Mouse (Mus musculus): ENCODE data around the gene Tpcn2. TPM values are rescaled to one million over a fixed set of nuclear protein-coding genes. Genes with fewer than 3 reads are reported as not detected.

The Tpcn2 gene
- total and polyA plus RNA-seq, 3 experiments: 3.7 to 7.3 (median 7.2) TPM

DNA sequence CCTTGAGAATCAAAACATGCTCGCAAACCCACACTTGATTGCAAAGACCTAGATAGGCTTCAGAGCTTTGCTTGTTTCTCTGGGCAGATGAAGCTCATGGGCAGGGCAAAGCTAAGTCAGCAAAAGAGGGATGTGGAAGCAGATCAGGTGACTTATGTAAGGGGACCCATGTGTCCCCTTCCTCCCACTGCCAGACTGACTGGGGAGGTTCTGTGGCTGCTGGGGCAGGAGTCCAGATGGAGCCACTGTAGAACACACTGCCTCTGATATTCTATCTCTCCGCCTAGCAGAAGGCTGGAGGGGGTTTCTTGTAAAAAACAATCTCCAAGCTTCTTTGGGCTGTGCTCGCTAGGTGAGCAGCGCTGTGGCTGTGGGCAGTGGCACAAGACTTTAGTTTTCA, 128.1 kb downstream of the Tpcn2 start:
- Histone ChIP-seq H3K9me3 (replicated peaks; ENCODE audit: low read length) (no peaks in the 10 kb centered on the region), H3K9ac (ENCODE audit: insufficient read depth, low read depth) (no peak overlapping the region), H3K4me3 (replicated peaks in 1 of 3; ENCODE audit: low read depth in 2 of 3, low read length in 2 of 3, poor library complexity in 1 of 3) (no peak overlapping the region), H3K4me1 (ENCODE audit: control insufficient read depth in 1 of 2, insufficient read depth in 2 of 2) (no peaks in the 10 kb centered on the region), H3K4me2 (ENCODE audit: insufficient read depth, low read depth, poor library complexity, severe bottlenecking) (no peak overlapping the region), H3K36me3 (replicated peaks in 1 of 2; ENCODE audit: control insufficient read depth in 1 of 2, insufficient read depth in 1 of 2, low read length in 1 of 2) (no peaks in the 10 kb centered on the region), H3K79me2 (replicated peaks; ENCODE audit: control insufficient read depth, extremely low read depth, insufficient read depth, poor library complexity, severe bottlenecking) (no peaks in the 10 kb centered on the region), H3K27ac (ENCODE audit: insufficient read depth, low read depth) (no peak overlapping the region), H3K27me3 (replicated peaks) (peaks cover 82% of the 10 kb centered on the region)
- dilution Hi-C loops (cut with MboI; ENCODE audit: extremely low pct_ligation_motif_present, extremely low pct_unique_long_range_greater_than_20kb, low sequenced_read_pairs): no loop called here
- no peak for DNase-seq (ENCODE audit: extremely low read depth)
- no peak for TF ChIP-seq MAX (IDR thresholded peaks at IDR 0.05; ENCODE audit: low read length)
- TF ChIP-seq USF2 (conservative IDR thresholded peaks at IDR 0.05; ENCODE audit: low read depth, low read length): no peak
- no peak for TF ChIP-seq RCOR1 (conservative IDR thresholded peaks at IDR 0.05; ENCODE audit: low read depth, low read length)
- no peak for TF ChIP-seq SMC3 (IDR thresholded peaks at IDR 0.05; ENCODE audit: low read depth, low read length)
- no peak for TF ChIP-seq MXI1 (IDR thresholded peaks at IDR 0.05; ENCODE audit: low read depth, low read length)
- TF ChIP-seq KAT2A (IDR thresholded peaks at IDR 0.05; ENCODE audit: insufficient replicate concordance, low read length): no peak
- no peak for TF ChIP-seq ZC3H11A (IDR thresholded peaks at IDR 0.05; ENCODE audit: low read depth, low read length)
- no peak for TF ChIP-seq ETS1 (conservative IDR thresholded peaks at IDR 0.05; ENCODE audit: low read depth, low read length)
- no peak for TF ChIP-seq SIN3A (IDR thresholded peaks at IDR 0.05; ENCODE audit: low read length)
- in situ Hi-C loops (cut with MboI; ENCODE audit: low pct_ligation_motif_present, low pct_unique_long_range_greater_than_20kb, low sequenced_read_pairs): no loop called here

DNA sequence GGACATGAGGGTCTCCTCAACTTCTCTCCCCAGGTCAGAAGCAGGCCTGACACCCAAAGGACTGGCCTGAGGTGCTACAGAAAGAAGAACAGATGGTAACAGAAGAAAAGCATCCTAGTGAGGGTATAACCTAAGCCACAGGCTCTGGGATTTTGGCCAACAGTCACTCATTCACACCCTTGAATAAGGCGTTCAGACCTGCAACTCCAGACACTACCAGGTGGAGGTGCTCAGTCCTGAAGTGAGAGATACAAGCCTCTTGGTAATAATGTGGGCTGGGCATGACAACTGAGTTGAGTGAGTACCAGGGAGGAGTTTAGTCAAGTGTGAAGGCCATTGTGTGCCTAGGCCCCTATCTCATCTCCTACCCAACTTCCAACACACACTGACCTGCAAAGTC, 129.7 kb downstream of the Tpcn2 start:
- no peaks in the 10 kb centered on the region for H3K79me2 ChIP-seq (replicated peaks; ENCODE audit: control insufficient read depth, extremely low read depth, insufficient read depth, poor library complexity, severe bottlenecking)
- in situ Hi-C loops (cut with MboI; ENCODE audit: low pct_ligation_motif_present, low pct_unique_long_range_greater_than_20kb, low sequenced_read_pairs): no loop called here
- H3K4me3 ChIP-seq (replicated peaks in 1 of 3; ENCODE audit: low read depth in 2 of 3, low read length in 2 of 3, poor library complexity in 1 of 3): no peak overlapping the region
- peak; percentile 4 for TF ChIP-seq RAD21 (IDR thresholded peaks at IDR 0.05; ENCODE audit: low read depth, low read length)
- TF ChIP-seq SMC3 (IDR thresholded peaks at IDR 0.05; ENCODE audit: low read depth, low read length): peak; percentile 19; the same call in 1 of the 2 replicates
- no peak for TF ChIP-seq HCFC1 (IDR thresholded peaks at IDR 0.05; ENCODE audit: low read depth, low read length)
- peak in 1 of 2 experiments; percentile 32; a peak in 1 of 4 replicates for TF ChIP-seq CTCF (conservative IDR thresholded peaks at IDR 0.05 in 1 of 2, IDR thresholded peaks at IDR 0.05 in 1 of 2; ENCODE audit: low read depth in 2 of 2, low read length in 2 of 2)
- H3K4me1 ChIP-seq (ENCODE audit: control insufficient read depth in 1 of 2, insufficient read depth in 2 of 2): no peaks in the 10 kb centered on the region
- dilution Hi-C loops (cut with MboI; ENCODE audit: extremely low pct_ligation_motif_present, extremely low pct_unique_long_range_greater_than_20kb, low sequenced_read_pairs): no loop called here
- H3K9me3 ChIP-seq (replicated peaks; ENCODE audit: low read length): no peaks in the 10 kb centered on the region
- peaks cover 80% of the 10 kb centered on the region for H3K27me3 ChIP-seq (replicated peaks)
- H3K9ac ChIP-seq (ENCODE audit: insufficient read depth, low read depth): no peak overlapping the region
- no peaks in the 10 kb centered on the region for H3K36me3 ChIP-seq (replicated peaks in 1 of 2; ENCODE audit: control insufficient read depth in 1 of 2, insufficient read depth in 1 of 2, low read length in 1 of 2)
- DNase-seq (ENCODE audit: extremely low read depth): peak; percentile 8
- H3K27ac ChIP-seq (ENCODE audit: insufficient read depth, low read depth): no peak overlapping the region
- no peak overlapping the region for H3K4me2 ChIP-seq (ENCODE audit: insufficient read depth, low read depth, poor library complexity, severe bottlenecking)

DNA sequence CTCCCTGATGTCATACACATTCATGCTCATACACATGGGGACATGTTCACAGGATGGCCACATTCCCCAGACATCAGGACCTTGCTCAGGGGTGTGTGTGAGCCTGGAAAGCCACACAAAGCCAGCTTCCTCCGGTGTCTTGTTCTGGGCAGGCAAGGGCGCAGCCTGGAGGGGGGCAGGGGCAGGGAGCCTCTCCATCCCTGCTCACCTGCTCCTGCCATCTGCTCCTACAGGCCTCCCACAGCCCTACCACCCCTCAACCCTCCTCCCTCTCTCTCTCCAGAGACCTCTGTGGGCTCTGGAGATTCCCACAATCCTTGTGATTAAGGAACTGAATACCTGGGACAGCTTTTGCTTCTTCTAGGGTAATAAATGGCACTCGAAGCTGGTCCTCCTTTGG, 132.0 kb downstream of the Tpcn2 start:
- peaks cover 79% of the 10 kb centered on the region for H3K27me3 ChIP-seq (replicated peaks)
- in situ Hi-C loops (cut with MboI; ENCODE audit: low pct_ligation_motif_present, low pct_unique_long_range_greater_than_20kb, low sequenced_read_pairs) (no loop called here), dilution Hi-C loops (cut with MboI; ENCODE audit: extremely low pct_ligation_motif_present, extremely low pct_unique_long_range_greater_than_20kb, low sequenced_read_pairs) (no loop called here)
- H3K4me3 ChIP-seq (replicated peaks in 1 of 3; ENCODE audit: low read depth in 2 of 3, low read length in 2 of 3, poor library complexity in 1 of 3): no peak overlapping the region
- no peaks in the 10 kb centered on the region for H3K4me1 ChIP-seq (ENCODE audit: control insufficient read depth in 1 of 2, insufficient read depth in 2 of 2)
- H3K9me3 ChIP-seq (replicated peaks; ENCODE audit: low read length): peaks cover 6% of the 10 kb centered on the region
- DNase-seq (ENCODE audit: extremely low read depth): no peak
- no peak overlapping the region for H3K9ac ChIP-seq (ENCODE audit: insufficient read depth, low read depth)
- H3K27ac ChIP-seq (ENCODE audit: insufficient read depth, low read depth): no peak overlapping the region
- TF ChIP-seq E2F4 (IDR thresholded peaks at IDR 0.05; ENCODE audit: insufficient replicate concordance, low read depth, low read length) (no peak), MAFK (IDR thresholded peaks at IDR 0.05; ENCODE audit: insufficient replicate concordance, low read length) (no peak), RAD21 (IDR thresholded peaks at IDR 0.05; ENCODE audit: low read depth, low read length) (no peak), ZKSCAN1 (IDR thresholded peaks at IDR 0.05; ENCODE audit: borderline replicate concordance, low read depth, low read length) (no peak), POLR2AphosphoS2 (IDR thresholded peaks at IDR 0.05; ENCODE audit: low read depth, low read length) (no peak), ETS1 (conservative IDR thresholded peaks at IDR 0.05; ENCODE audit: low read depth, low read length) (no peak), POLR2A (IDR thresholded peaks at IDR 0.05; ENCODE audit: low read depth, low read length) (no peak), CHD2 (IDR thresholded peaks at IDR 0.05; ENCODE audit: low read length) (no peak), MAZ (IDR thresholded peaks at IDR 0.05; ENCODE audit: low read depth, low read length) (no peak), PAX5 (IDR thresholded peaks at IDR 0.05; ENCODE audit: low read length) (no peak), SMC3 (IDR thresholded peaks at IDR 0.05; ENCODE audit: low read depth, low read length) (no peak)
- H3K79me2 ChIP-seq (replicated peaks; ENCODE audit: control insufficient read depth, extremely low read depth, insufficient read depth, poor library complexity, severe bottlenecking): no peaks in the 10 kb centered on the region
- no peak overlapping the region for H3K4me2 ChIP-seq (ENCODE audit: insufficient read depth, low read depth, poor library complexity, severe bottlenecking)
- H3K36me3 ChIP-seq (replicated peaks in 1 of 2; ENCODE audit: control insufficient read depth in 1 of 2, insufficient read depth in 1 of 2, low read length in 1 of 2): no peaks in the 10 kb centered on the region

Data from CH12.LX (cell line).